Mouse (Mus musculus) liver, embryonic 16.5 days (tissue): ENCODE results near the gene Lypla2. TPM values are rescaled to one million over a fixed set of nuclear protein-coding genes. Genes with fewer than 3 reads are reported as not detected.
A peak's percentile ranks its signal among the peaks of the same experiment; 100 is the strongest.

Experiments
- ATAC-seq: fragments of 200-750 bp; cut with Nextera tagmentation; 2 replicates; pipeline ENCODE4 v1.8.0; 2017; ENCODE audit warnings: low read depth, mild to moderate bottlenecking, moderate number of reproducible peaks, moderate library complexity
- H3K27ac ChIP-seq: fragments of 300-500 bp; sonication (generic); 2 replicates; pipeline ENCODE4 v1.5.1; 2014; ENCODE audit warnings: mild to moderate bottlenecking, low read length
- H3K27me3 ChIP-seq: fragments of 300-500 bp; sonication (generic); 2 replicates; pipeline ENCODE4 v1.6.1; 2014; ENCODE audit warnings: low read depth, low read length, mixed read lengths; ENCODE audit not compliant: control insufficient read depth, insufficient read depth
- H3K36me3 ChIP-seq: fragments of 300-500 bp; sonication (generic); 2 replicates; pipeline ENCODE4 v1.6.1; 2014; ENCODE audit warnings: mild to moderate bottlenecking; ENCODE audit not compliant: control insufficient read depth, insufficient read depth
- H3K4me1 ChIP-seq: fragments of 300-500 bp; sonication (generic); 2 replicates; pipeline ENCODE4 v1.6.1; 2014; ENCODE audit warnings: low read depth, low read length, mixed read lengths; ENCODE audit not compliant: control insufficient read depth
- H3K4me2 ChIP-seq: fragments of 300-500 bp; sonication (generic); 2 replicates; pipeline ENCODE4 v1.6.1; 2014; ENCODE audit warnings: low read depth, low read length, mixed read lengths
- H3K4me3 ChIP-seq: fragments of 300-500 bp; sonication (generic); 2 replicates; pipeline ENCODE4 v1.5.1; 2014; ENCODE audit warnings: low read depth, mild to moderate bottlenecking, low read length
- H3K9ac ChIP-seq: fragments of 300-500 bp; sonication (generic); 2 replicates; pipeline ENCODE4 v1.6.1; 2014; ENCODE audit warnings: low read depth, low read length
- H3K9me3 ChIP-seq: fragments of 300-500 bp; sonication (generic); replicated peaks from 2 replicates; pipeline ENCODE4 v1.6.1; 2016; ENCODE audit warnings: low read length; ENCODE audit not compliant: control insufficient read depth
- WGBS: fragments of 180-500 bp; shearing (Covaris S2); extraction: QIAGEN DNeasy Blood & Tissue Kit; methylation state at CpG from one replicate; pipeline ENCODE4 v1.1.7; 2014; ENCODE audit not compliant: insufficient replicate concordance; 5-methylcytosine and 5-hydroxymethylcytosine counted together
- polyA plus RNA-seq: library from polyadenylated mRNA; unstranded; fragments of >200 nt; fragmentation: Nextera tagmentation; extraction: Ambion mirVana; gene quantifications from 2 replicates; pipeline ENCODE4 v1.2.1, GENCODE M21; 2015

The Lypla2 gene
- polyA plus RNA-seq, 1 experiment from 2014 or later: 39.9 TPM

GRCm38 (mm10) chr4:135968271-135968869 is 4.1 kb downstream of the Lypla2 start:
- H3K36me3 ChIP-seq: peaks cover 28% of the 10 kb centered on the region
- H3K27me3 ChIP-seq: no peaks in the 10 kb centered on the region
- no peak overlapping the region for H3K27ac ChIP-seq
- no peak overlapping the region for H3K4me2 ChIP-seq
- no peak overlapping the region for H3K4me3 ChIP-seq
- no peaks in the 10 kb centered on the region for H3K9me3 ChIP-seq
- H3K4me1 ChIP-seq: peaks cover 29% of the 10 kb centered on the region
- ATAC-seq: no peak
- H3K9ac ChIP-seq: no peak overlapping the region
- 72% methylated on average over 19 of the region's 19 CpGs for WGBS

DNA sequence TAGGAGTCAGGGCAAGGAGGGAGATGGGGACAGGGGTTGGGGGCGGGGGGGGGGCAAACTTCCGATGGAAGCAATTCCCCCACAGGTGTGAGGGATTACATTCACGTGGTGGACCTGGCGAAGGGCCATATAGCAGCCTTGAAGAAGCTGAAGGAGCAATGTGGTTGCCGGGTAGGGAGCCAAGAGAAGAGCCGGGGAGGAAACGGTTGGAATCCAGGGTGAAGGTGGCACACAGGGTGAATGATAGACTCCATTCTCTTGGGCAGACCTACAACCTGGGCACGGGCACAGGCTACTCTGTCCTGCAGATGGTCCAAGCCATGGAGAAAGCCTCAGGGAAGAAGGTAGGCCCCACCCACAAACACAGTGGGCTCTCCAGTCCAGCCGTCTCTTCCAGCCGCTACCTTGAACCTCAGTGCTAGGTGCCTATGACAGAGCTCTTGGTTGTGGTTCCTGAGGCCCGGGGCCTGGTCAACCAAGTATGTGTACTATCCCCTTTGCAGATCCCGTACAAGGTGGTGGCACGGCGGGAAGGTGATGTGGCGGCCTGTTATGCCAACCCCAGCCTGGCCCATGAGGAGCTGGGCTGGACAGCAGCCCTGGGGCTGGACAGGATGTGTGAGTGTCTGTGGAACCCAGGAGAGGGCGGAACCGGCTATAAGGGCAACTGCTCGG is 5.2 kb downstream of the Lypla2 start:
- no peaks in the 10 kb centered on the region for H3K27me3 ChIP-seq
- no peak overlapping the region for H3K4me3 ChIP-seq
- no peak overlapping the region for H3K27ac ChIP-seq
- H3K36me3 ChIP-seq: peaks cover 28% of the 10 kb centered on the region
- no peaks in the 10 kb centered on the region for H3K9me3 ChIP-seq
- WGBS: 83% methylated on average over 18 of the region's 18 CpGs
- no peak overlapping the region for H3K9ac ChIP-seq
- H3K4me1 ChIP-seq: peaks cover 27% of the 10 kb centered on the region
- no peak overlapping the region for H3K4me2 ChIP-seq
- ATAC-seq: no peak

GRCm38 (mm10) chr4:135966283-135966682 is 6.1 kb downstream of the Lypla2 start:
- Histone ChIP-seq H3K27me3 (no peaks in the 10 kb centered on the region), H3K4me1 (peaks cover 19% of the 10 kb centered on the region), H3K27ac (no peak overlapping the region), H3K9me3 (no peaks in the 10 kb centered on the region), H3K4me3 (no peak overlapping the region), H3K9ac (no peak overlapping the region), H3K36me3 (peaks cover 28% of the 10 kb centered on the region), H3K4me2 (no peak overlapping the region)
- 81% methylated on average over 16 of the region's 16 CpGs for whole genome bisulfite sequencing
- no peak for ATAC-seq

DNA sequence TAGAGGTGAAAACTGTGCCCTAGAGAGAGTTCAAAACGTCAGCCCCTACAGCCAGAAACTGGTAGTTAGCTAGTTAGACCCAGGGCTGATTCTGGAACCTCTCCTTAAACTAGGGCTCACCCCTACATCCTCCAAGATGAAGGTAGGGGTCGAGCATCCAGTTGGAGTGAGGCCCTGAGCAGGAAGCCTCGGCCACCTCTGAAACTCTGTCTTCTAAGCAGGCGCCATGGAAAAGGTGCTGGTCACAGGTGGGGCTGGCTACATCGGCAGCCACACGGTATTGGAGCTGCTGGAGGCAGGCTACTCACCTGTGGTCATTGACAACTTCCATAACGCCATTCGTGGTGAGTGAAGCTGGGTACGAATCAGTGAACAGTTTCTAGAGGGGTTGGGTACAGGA is 7.3 kb downstream of the Lypla2 start:
- H3K9ac ChIP-seq: no peak overlapping the region

GRCm38 (mm10) chr4:135964426-135964825 is 8.0 kb downstream of the Lypla2 start:
- peak; percentile 32 for ATAC-seq
- Histone ChIP-seq H3K9ac (peak overlapping the region; percentile 86), H3K27me3 (no peaks in the 10 kb centered on the region), H3K4me2 (peak overlapping the region; percentile 99), H3K4me1 (peaks cover 15% of the 10 kb centered on the region), H3K27ac (peak overlapping the region; percentile 68), H3K36me3 (peaks cover 22% of the 10 kb centered on the region), H3K4me3 (peak overlapping the region; percentile 86), H3K9me3 (no peaks in the 10 kb centered on the region)
- WGBS: 5% methylated on average over 12 of the region's 12 CpGs

More for the DNA sequence above, 7.3 kb downstream of the Lypla2 start:
- 75% methylated on average over 9 of the region's 9 CpGs for WGBS
- H3K4me3 ChIP-seq: no peak overlapping the region
- H3K27ac ChIP-seq: peak overlapping the region; percentile 68; the same call in 1 of the 2 replicates
- no peak for ATAC-seq
- H3K36me3 ChIP-seq: peaks cover 28% of the 10 kb centered on the region
- H3K27me3 ChIP-seq: no peaks in the 10 kb centered on the region
- H3K4me2 ChIP-seq: no peak overlapping the region
- no peaks in the 10 kb centered on the region for H3K9me3 ChIP-seq
- H3K4me1 ChIP-seq: peaks cover 15% of the 10 kb centered on the region

DNA sequence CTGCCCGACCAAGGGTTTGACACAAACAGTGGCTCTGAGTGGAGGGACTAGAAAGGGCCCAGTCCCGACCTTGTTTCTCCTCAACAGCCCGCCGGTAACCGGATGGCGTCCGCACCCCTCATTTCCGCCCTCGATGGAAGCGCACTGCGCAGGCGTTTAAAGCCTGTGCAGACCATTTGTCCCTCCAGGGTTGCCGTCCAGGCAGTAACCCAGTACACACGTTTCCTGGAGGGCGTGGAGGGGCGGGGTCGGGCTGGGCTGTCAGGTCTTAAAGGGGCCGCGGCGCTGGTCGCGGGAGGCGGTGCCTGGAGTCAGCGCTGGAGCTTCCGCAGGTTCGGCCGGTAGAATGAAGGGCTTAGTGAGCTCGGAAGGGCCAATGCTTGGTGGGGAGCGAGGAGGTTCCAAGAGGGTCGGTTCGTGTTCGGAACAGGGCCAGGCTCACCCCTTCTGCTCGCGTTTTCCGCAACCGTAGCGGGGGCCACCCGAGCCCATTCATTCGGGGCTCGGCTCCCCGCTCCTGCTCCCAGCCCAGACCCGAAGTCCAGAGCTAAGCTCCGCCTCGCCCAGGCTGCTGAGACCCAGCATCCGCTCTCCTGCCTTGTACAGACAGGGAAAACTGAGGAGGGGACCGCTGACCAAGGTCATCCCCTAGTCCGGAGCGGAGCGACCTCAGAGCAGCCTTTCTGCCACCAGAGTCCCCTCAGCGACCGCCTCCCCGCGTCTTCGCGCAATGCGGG is 8.8 kb downstream of the Lypla2 start, which contains the start of gene Gale:
Gene Gale, plus strand, starts transcription at position 271 of the 737 bp plus-strand sequence.
- H3K4me3 ChIP-seq: peak within 1 kb of the TSS; percentile 86
- WGBS: under 1% methylated on average over 56 of the region's 56 CpGs
- H3K27ac ChIP-seq: peak within 1 kb of the TSS; percentile 85
- peak within 1 kb of the TSS; percentile 86 for H3K9ac ChIP-seq
- peaks cover 15% of the 10 kb centered on the region for H3K4me1 ChIP-seq
- no peaks in the 10 kb centered on the region for H3K27me3 ChIP-seq
- peak within 1 kb of the TSS; percentile 99 for H3K4me2 ChIP-seq
- H3K36me3 ChIP-seq: peaks cover 16% of the 10 kb centered on the region
- no peaks in the 10 kb centered on the region for H3K9me3 ChIP-seq
- peak; percentile 94 for ATAC-seq

GRCm38 (mm10) chr4:135962946-135963345 is 9.5 kb downstream of the Lypla2 start:
- Histone ChIP-seq H3K4me1 (peaks cover 15% of the 10 kb centered on the region), H3K27ac (peak overlapping the region; percentile 85), H3K9ac (peak overlapping the region; percentile 81), H3K4me2 (peak overlapping the region; percentile 99), H3K36me3 (peaks cover 9% of the 10 kb centered on the region), H3K27me3 (no peaks in the 10 kb centered on the region), H3K9me3 (no peaks in the 10 kb centered on the region), H3K4me3 (peak overlapping the region; percentile 86)
- peak; percentile 1; the same call in 1 of the 2 replicates for ATAC-seq
- WGBS: 7% methylated on average over 15 of the region's 15 CpGs

DNA sequence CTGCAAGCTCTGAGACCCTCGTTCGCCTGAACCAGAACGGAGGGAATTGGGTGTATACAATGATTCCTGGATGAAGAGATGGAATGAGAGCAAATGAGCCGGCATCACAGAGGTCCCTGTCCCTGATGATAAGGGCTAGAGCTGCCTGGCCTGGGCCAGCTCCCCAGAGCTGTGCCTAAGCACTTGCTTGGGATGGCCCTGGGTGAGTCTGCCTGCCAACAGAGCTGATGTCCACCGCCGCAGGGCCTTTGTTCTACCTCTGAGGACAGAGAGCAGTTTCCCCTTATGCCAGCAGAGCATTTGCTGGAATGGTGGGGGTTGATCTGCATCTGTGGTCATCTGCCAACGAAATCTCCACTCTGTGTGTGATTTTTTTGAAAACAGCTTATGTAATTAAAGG is 10.2 kb downstream of the Lypla2 start:
- no peak overlapping the region for H3K4me3 ChIP-seq
- ATAC-seq: no peak
- H3K36me3 ChIP-seq: peaks cover 3% of the 10 kb centered on the region; the same call in 1 of the 2 replicates
- no peaks in the 10 kb centered on the region for H3K9me3 ChIP-seq
- peaks cover 15% of the 10 kb centered on the region for H3K4me1 ChIP-seq
- H3K9ac ChIP-seq: no peak overlapping the region
- WGBS: 77% methylated on average over 7 of the region's 7 CpGs
- no peak overlapping the region for H3K4me2 ChIP-seq
- no peak overlapping the region for H3K27ac ChIP-seq
- H3K27me3 ChIP-seq: no peaks in the 10 kb centered on the region
